Mouse (Mus musculus) midbrain, embryonic 16.5 days (tissue): ENCODE measurements around the gene Spata20. TPM values are rescaled to one million over a fixed set of nuclear protein-coding genes. Genes with fewer than 3 reads are reported as not detected.
A peak's percentile ranks its signal among the peaks of the same experiment; 100 is the strongest.

Experiments
- ATAC-seq: fragments of 200-750 bp; cut with Nextera tagmentation; 2 replicates; pipeline ENCODE4 v1.8.0; 2017; ENCODE audit warnings: moderate TSS enrichment
- H3K27ac ChIP-seq: fragments of 300-500 bp; sonication (generic); 2 replicates; pipeline ENCODE4 v1.5.1; 2014; ENCODE audit warnings: mild to moderate bottlenecking, low read length, mixed read lengths
- H3K27me3 ChIP-seq: fragments of 300-500 bp; sonication (generic); 2 replicates; pipeline ENCODE4 v1.6.1; 2014; ENCODE audit warnings: low read depth, low read length, mixed read lengths; ENCODE audit not compliant: control insufficient read depth, insufficient read depth
- H3K36me3 ChIP-seq: fragments of 300-500 bp; sonication (generic); 2 replicates; pipeline ENCODE4 v1.6.1; 2014; ENCODE audit warnings: mild to moderate bottlenecking, low read length, moderate library complexity, mixed read lengths; ENCODE audit not compliant: control insufficient read depth, insufficient read depth
- H3K4me1 ChIP-seq: fragments of 300-500 bp; sonication (generic); 2 replicates; pipeline ENCODE4 v1.6.1; 2014; ENCODE audit warnings: mild to moderate bottlenecking, low read length, mixed read lengths; ENCODE audit not compliant: control insufficient read depth, insufficient read depth
- H3K4me2 ChIP-seq: fragments of 300-500 bp; sonication (generic); 2 replicates; pipeline ENCODE4 v1.6.1; 2014; ENCODE audit warnings: mild to moderate bottlenecking, low read length, mixed read lengths
- H3K4me3 ChIP-seq: fragments of 300-500 bp; sonication (generic); 2 replicates; pipeline ENCODE4 v1.5.1; 2014; ENCODE audit warnings: low read depth, mild to moderate bottlenecking, low read length, moderate library complexity, mixed read lengths
- H3K9ac ChIP-seq: fragments of 300-500 bp; sonication (generic); 2 replicates; pipeline ENCODE4 v1.6.1; 2014; ENCODE audit warnings: low read depth, low read length, mixed read lengths
- H3K9me3 ChIP-seq: fragments of 300-500 bp; sonication (generic); replicated peaks from 2 replicates; pipeline ENCODE4 v1.6.1; 2014; ENCODE audit warnings: mild to moderate bottlenecking, low read length, mixed read lengths; ENCODE audit not compliant: control insufficient read depth, poor library complexity, severe bottlenecking
- WGBS: fragments of 180-500 bp; shearing (Covaris S2); extraction: QIAGEN DNeasy Blood & Tissue Kit; methylation state at CpG from one replicate; pipeline ENCODE4 v1.1.7; 2014; 5-methylcytosine and 5-hydroxymethylcytosine counted together
- polyA plus RNA-seq: library from polyadenylated mRNA; unstranded; fragments of >200 nt; fragmentation: Nextera tagmentation; extraction: Ambion mirVana; gene quantifications from 2 replicates; pipeline ENCODE4 v1.2.1, GENCODE M21; 2015

The Spata20 gene
- polyA plus RNA-seq, 1 experiment from 2014 or later: 0.43 TPM

- Histone ChIP-seq H3K9ac (no peak overlapping the region), H3K4me3 (no peak overlapping the region), H3K9me3 (no peaks in the 10 kb centered on the region), H3K27ac (no peak overlapping the region), H3K27me3 (no peaks in the 10 kb centered on the region), H3K36me3 (peaks cover 5% of the 10 kb centered on the region), H3K4me1 (peaks cover 55% of the 10 kb centered on the region), H3K4me2 (no peak overlapping the region)
- WGBS: 83% methylated on average over 17 of the region's 17 CpGs
- no peak for ATAC-seq
Observed at GRCm38 (mm10) chr11:94466333-94466855, 19.6 kb downstream of the Spata20 start.

GRCm38 (mm10) chr11:94464170-94464569 lies 21.8 kb downstream of the Spata20 start:
- H3K27ac ChIP-seq: 0 out of 2 replicates have a peak overlapping the region, but pooled peaks have one; percentile 13
- no peak overlapping the region for H3K4me2 ChIP-seq
- H3K36me3 ChIP-seq: peaks cover 8% of the 10 kb centered on the region
- 28% methylated on average over 2 of the region's 2 CpGs for WGBS
- no peaks in the 10 kb centered on the region for H3K9me3 ChIP-seq
- no peak overlapping the region for H3K9ac ChIP-seq
- ATAC-seq: no peak
- H3K4me3 ChIP-seq: no peak overlapping the region
- no peaks in the 10 kb centered on the region for H3K27me3 ChIP-seq
- H3K4me1 ChIP-seq: peaks cover 33% of the 10 kb centered on the region

- no peak overlapping the region for H3K4me2 ChIP-seq
- no peaks in the 10 kb centered on the region for H3K9me3 ChIP-seq
- peaks cover 12% of the 10 kb centered on the region for H3K36me3 ChIP-seq
- no peak overlapping the region for H3K27ac ChIP-seq
- peaks cover 13% of the 10 kb centered on the region for H3K4me1 ChIP-seq
- no peaks in the 10 kb centered on the region for H3K27me3 ChIP-seq
- WGBS: 89% methylated on average over 11 of the region's 11 CpGs
- H3K9ac ChIP-seq: no peak overlapping the region
- ATAC-seq: no peak
- H3K4me3 ChIP-seq: no peak overlapping the region
Observed at GRCm38 (mm10) chr11:94461856-94462255, 24.1 kb downstream of the Spata20 start.

GRCm38 (mm10) chr11:94457001-94457400 lies 29.0 kb downstream of the Spata20 start:
- no peak overlapping the region for H3K9ac ChIP-seq
- no peak overlapping the region for H3K27ac ChIP-seq
- H3K4me2 ChIP-seq: no peak overlapping the region
- H3K4me1 ChIP-seq: no peaks in the 10 kb centered on the region
- peaks cover 11% of the 10 kb centered on the region for H3K36me3 ChIP-seq
- no peaks in the 10 kb centered on the region for H3K27me3 ChIP-seq
- H3K4me3 ChIP-seq: no peak overlapping the region
- ATAC-seq: no peak
- no peaks in the 10 kb centered on the region for H3K9me3 ChIP-seq
- 84% methylated on average over 15 of the region's 15 CpGs for WGBS

GRCm38 (mm10) chr11:94456347-94456746 lies 29.6 kb downstream of the Spata20 start:
- Histone ChIP-seq H3K4me2 (no peak overlapping the region), H3K4me1 (no peaks in the 10 kb centered on the region), H3K27me3 (no peaks in the 10 kb centered on the region), H3K9me3 (no peaks in the 10 kb centered on the region), H3K4me3 (no peak overlapping the region), H3K27ac (no peak overlapping the region), H3K36me3 (peaks cover 9% of the 10 kb centered on the region; the same call in 1 of the 2 replicates), H3K9ac (no peak overlapping the region)
- WGBS: 83% methylated on average over 3 of the region's 3 CpGs
- ATAC-seq: no peak

GRCm38 (mm10) chr11:94455161-94455820 lies 30.7 kb downstream of the Spata20 start:
- Histone ChIP-seq H3K9ac (no peak overlapping the region), H3K36me3 (peaks cover 9% of the 10 kb centered on the region; the same call in 1 of the 2 replicates), H3K27ac (no peak overlapping the region), H3K4me2 (no peak overlapping the region), H3K27me3 (no peaks in the 10 kb centered on the region), H3K4me3 (no peak overlapping the region), H3K9me3 (no peaks in the 10 kb centered on the region), H3K4me1 (peaks cover 6% of the 10 kb centered on the region)
- ATAC-seq: no peak
- 71% methylated on average over 10 of the region's 10 CpGs for WGBS

GRCm38 (mm10) chr11:94454756-94455155 lies 31.2 kb downstream of the Spata20 start:
- H3K4me3 ChIP-seq: no peak overlapping the region
- H3K36me3 ChIP-seq: peaks cover 9% of the 10 kb centered on the region; the same call in 1 of the 2 replicates
- no peaks in the 10 kb centered on the region for H3K27me3 ChIP-seq
- 82% methylated on average over 5 of the region's 5 CpGs for WGBS
- H3K27ac ChIP-seq: no peak overlapping the region
- ATAC-seq: no peak
- H3K9ac ChIP-seq: no peak overlapping the region
- no peak overlapping the region for H3K4me2 ChIP-seq
- H3K4me1 ChIP-seq: peaks cover 10% of the 10 kb centered on the region
- no peaks in the 10 kb centered on the region for H3K9me3 ChIP-seq

GRCm38 (mm10) chr11:94451091-94451773 lies 34.7 kb downstream of the Spata20 start:
- WGBS: 78% methylated on average over 12 of the region's 12 CpGs
- no peak for ATAC-seq

GRCm38 (mm10) chr11:94449886-94450285 lies 36.1 kb downstream of the Spata20 start:
- H3K36me3 ChIP-seq: peaks cover 2% of the 10 kb centered on the region; the same call in 1 of the 2 replicates
- 0 out of 2 replicates have a peak, but pooled peaks have one; percentile 9 for ATAC-seq
- peak overlapping the region; percentile 64 for H3K27ac ChIP-seq
- no peak overlapping the region for H3K4me2 ChIP-seq
- WGBS: 35% methylated on average over 5 of the region's 5 CpGs
- H3K9ac ChIP-seq: no peak overlapping the region; the same call in 1 of the 2 replicates
- no peak overlapping the region for H3K4me3 ChIP-seq
- H3K9me3 ChIP-seq: no peaks in the 10 kb centered on the region
- peaks cover 34% of the 10 kb centered on the region for H3K4me1 ChIP-seq
- no peaks in the 10 kb centered on the region for H3K27me3 ChIP-seq

More at GRCm38 (mm10) chr11:94451091-94451773, 34.7 kb downstream of the Spata20 start:
- Histone ChIP-seq H3K36me3 (peaks cover 2% of the 10 kb centered on the region; the same call in 1 of the 2 replicates), H3K27ac (no peak overlapping the region), H3K4me3 (no peak overlapping the region), H3K9ac (no peak overlapping the region), H3K4me1 (peaks cover 27% of the 10 kb centered on the region), H3K4me2 (no peak overlapping the region), H3K27me3 (no peaks in the 10 kb centered on the region), H3K9me3 (no peaks in the 10 kb centered on the region)
